Mouse (Mus musculus) spleen, postnatal 14 days (tissue): ENCODE measurements around the gene Gm20835.
"Not testable (repeated sequence)": the region's sequence is repeated elsewhere in the genome, so short reads cannot be mapped to it uniquely, and the experiment has no call there.

Source experiments
- DNase-seq, 2 experiments: peaks; one replicate each; pipeline ENCODE4 v3.0.0; 2021 to 2022; ENCODE audit warnings: low spot score in 2 of 2

Gene Gm20835

GRCm38 (mm10) chrY:36735190-36735589, at the start of gene Gm20835:
Gene Gm20835, minus strand, starts transcription at chrY:36735290.
- not testable (repeated sequence) for DNase-seq
